Mouse (Mus musculus) MEL-GATA-1-ER (cell line): ENCODE results near the gene Glis3.

Experiments used
- DNase-seq: peaks from one replicate; pipeline ENCODE4 v3.0.0-alpha.2; 2012; ENCODE audit warnings: low read depth; ENCODE audit errors: extremely low read depth

The Glis3 gene

DNA sequence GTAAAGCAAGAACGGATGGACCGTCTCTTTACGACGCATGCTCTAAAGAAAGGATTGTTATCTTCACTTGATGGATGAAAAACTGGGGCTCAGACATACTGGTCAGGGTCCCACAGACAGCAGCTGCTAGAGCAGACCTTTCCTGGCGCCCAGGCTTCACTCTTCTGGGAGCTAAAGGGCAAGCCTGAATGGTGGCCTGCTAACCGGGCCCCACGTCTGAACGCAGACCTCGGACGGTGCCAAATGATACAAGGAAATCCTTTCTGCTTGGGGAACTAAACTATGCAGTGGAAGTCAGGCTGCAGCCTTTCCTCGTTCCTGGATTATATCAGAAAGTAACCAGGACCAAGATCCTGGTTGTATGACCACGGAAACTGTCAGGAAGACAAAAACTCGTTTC lies 86.9 kb downstream of the Glis3 start:
- no peak for DNase-seq

DNA sequence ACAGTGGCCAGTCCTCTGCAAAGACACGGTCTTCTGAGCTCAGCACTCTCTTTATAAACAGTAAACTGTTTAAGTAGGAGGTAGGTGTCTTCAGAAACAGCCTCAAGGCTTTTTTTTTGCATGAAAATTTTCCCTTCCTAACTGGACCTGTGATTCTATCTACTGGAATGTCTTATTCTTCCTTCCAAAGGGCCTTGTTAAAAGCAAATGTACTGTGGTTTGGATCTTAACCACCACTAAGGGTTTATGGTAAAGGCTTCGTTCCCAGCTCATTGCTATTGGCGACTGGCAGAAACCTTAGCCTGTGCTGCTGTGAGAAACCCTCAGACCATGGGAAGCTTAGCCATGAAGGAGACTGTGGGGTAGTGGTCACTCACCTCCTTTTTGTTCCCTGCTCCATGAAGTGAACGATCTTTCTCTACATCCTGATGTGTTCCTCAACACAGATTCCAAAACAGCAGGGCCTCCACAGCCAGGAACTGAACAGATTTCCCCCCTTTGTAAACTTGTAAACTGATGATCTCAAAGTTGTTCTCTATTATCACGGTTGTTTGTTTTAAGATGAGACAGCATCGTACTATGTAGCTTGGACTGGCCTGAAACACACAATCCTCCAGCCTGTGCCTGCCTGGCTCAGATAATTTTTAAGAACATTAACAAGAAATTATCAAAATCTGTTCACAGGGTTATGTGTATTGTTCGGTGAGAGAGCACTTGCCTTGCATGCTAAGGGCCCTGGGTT lies 88.0 kb downstream of the Glis3 start:
- no peak for DNase-seq

DNA sequence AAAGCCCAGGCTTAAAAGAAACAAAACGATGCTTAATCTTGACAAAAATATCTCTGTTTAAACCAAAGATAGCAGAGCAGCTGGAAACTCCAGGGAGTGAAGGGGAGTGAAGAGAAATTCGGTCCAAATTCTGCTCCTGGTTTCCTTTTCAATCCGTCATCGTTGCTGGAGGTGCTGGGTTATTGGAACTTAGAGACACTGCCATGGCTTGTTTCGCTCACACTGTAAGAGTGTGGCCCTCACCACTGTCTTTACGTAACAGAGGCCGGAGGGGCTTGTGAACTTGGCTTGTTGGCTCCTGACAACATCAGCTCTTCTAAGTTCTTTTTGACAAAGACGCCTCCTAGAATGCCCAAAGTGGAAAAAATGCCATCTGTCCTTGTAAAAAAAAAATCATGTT lies 99.4 kb downstream of the Glis3 start:
- DNase-seq = no peak

DNA sequence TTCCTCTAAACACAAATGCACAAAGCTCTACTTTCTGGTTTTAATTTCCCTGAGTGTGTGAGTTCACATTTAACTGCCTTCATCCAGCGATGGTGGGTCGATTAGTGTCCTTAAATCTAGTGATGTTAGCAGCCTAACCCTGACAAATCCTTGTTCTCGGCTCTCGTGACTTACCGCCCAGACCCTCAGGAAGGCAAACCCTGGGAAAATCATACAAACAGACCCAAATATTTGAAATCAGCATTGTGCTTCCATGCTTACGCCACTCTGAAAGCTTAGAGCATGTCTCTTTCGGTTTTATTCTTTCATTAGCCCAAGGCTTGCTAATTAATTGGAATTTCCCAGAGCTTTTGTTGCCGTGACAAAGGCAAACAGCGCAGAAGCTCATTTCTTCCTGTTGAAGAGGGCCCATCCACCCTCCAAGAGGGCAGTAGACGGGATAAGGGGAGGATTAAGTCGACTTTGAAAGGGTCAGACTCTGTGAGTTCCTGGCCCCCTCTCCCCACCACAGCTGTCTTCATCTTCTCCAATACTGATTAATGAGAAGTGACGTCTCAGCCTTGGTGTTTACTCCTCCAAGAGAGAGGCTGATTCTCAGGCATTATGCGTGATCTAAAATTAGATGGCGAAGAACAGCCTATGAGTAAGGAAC lies 100.0 kb downstream of the Glis3 start:
- DNase-seq = no peak

DNA sequence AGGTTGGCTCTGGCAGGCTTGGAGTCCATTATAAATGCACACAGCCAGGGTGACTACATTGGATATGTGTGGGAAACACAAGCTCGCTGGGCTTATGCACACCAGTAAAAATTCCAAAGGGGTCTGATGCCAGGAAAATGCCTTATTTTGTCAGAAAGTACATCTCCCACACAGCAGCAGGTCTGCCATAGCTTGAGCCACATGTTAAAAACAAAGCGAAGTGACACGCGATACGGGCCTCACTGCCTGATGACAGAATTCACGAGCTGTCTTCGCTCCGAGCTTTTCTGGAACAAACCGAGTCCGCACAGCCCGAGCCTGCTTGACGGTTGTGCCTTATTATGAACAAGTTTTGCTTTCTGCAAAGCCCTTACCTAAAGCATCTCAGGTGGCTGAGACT lies 102.9 kb downstream of the Glis3 start:
- no peak for DNase-seq

DNA sequence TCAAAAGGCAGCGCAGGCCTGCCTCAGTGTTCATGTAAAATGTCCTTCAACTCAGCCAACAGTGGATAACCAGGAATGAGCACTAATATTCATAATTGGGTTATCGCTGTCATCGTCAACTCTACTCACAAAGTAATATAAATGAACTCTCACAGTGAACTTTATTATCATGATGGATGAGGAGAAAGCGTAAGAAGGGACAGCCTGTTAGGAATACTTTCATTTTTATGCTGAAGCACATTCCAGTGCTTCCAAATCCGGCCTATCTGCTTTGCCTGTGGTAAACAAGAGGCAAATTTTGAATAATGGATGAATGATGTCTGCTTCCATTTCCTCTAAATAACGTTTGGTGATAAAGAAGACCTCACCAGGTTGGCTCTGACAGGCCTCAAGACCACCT lies 103.3 kb downstream of the Glis3 start:
- DNase-seq = no peak

DNA sequence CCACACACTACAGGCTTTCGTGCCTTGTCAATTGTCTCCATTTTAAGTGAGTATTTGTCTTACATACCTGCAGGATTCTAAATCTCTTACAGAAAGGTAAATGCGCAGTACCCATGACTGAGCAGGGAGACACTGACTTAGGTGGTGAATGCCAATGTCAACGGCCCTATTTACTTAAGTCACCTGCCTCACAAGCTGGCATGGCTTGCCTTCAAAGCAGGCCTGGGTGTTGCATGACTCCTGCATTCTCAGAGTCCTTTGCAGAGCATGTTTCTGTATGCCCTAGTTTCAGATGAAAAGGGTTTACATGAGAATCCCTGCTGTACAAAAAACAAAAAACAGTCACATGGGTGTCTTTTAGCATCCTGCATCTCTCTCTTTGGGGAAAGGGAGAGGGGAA lies 106.2 kb downstream of the Glis3 start:
- no peak for DNase-seq

DNA sequence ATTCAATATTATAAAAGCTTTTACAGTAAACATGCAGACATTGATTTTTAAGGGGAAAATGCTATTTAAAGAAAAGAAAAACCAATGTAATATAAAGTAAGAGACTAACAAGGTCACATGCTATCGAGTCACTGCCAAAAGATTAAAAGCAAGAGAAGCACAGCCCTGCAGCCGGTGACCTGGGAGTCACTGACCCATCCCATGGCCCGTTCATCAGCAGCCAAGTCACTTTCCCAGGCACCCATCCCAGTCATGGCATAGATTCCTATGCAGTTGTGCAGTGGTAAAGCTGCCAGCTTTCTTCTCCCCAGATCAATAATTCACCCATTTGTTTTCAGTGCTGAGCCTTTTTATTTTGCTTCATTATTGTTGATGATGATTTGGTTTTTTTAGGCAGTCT lies 110.0 kb downstream of the Glis3 start:
- no peak for DNase-seq

DNA sequence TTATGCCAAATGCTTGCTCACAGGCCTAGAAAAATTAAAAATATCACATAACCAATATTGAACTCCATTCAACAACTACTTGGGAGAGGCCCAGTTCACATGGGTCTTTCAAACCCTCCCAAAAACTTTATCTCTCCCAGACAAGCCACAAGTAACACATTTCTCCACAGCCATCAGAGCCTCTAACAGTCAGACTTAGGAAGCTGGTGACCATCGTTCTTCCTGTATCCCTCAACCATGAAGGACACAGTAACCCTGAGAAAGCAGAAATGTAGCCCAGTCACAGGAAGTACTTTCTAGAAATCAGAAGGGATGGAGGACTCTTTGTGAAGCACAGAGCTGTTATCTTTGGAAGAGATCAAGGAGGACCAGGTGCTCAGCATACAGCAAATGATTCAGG lies 112.8 kb downstream of the Glis3 start:
- no peak for DNase-seq

DNA sequence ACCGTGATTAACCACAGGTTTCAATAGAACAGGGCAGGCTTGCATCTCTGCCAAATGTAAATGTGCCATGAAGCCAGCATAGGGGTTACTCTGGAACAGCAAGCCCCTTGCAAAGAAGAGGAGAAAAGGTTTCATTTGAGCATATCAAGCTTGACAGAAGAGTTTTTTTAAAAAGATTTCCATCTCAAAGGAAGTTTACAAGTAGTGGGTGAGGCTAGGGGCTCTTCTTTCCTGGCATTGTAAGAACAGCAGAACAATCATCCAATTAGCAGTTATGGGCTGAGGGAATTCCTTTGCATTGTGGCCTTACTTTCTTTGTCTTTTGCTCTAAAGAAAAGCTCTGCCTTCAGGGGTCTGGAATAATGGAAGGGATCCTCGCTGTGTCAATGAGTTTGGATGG lies 113.3 kb downstream of the Glis3 start:
- DNase-seq = no peak

DNA sequence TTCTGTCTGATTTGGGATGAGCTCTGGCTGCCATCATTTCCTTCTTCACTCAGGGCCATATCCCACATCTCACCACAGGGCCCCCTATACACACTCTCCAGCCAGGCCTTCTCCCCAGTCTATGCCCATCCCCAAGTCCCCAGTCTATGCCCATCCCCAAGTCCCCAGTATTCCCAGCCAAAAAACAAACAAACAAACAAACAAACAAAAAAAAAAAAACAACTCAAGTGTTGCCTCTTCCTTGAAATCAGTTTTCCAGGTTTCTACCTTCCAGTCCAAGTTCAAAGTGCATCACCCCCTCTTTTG lies 118.2 kb downstream of the Glis3 start:
- no peak for DNase-seq

DNA sequence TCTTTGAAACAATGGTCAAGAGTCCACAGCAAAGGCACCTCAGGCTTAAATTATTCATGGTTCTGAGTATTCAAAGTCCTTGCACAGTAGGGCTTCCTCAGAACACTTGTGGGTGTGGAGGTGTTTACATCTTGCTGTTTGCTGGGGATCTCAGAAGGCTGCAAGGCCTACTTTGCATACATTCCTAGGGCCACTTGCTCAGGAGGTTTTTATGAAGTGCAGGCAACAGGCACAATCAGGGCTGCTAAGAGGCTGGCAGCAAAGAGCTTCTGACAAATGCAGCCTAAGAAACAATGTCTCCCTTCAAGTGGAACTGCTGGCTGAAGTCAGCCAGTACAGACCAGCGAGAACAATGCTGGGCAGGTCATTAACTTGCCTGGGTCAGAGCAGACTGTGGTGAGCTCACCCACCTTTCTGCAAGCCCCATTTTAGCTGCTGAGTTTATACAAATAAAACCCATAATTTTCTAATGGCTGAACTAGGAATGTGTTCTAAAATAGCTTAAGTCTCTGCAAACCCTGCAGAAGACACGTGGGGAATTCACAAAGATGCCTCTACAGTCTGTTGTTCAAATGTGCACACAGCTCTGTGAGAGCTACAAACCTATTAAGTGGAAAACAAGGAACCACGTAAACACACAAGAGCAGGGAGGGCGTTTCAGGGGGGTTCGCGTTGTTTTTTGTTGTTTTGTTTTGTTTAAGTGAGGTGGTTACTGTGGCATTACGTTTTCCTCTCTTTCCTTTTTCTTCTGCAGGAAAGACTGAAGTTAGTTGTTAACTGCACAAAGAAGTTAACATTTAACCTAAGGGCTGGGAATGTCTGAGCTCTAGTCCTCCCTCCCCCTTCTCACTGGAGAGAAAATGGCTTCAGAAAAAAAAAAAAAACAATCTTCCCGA lies 118.8 kb downstream of the Glis3 start:
- no peak for DNase-seq

DNA sequence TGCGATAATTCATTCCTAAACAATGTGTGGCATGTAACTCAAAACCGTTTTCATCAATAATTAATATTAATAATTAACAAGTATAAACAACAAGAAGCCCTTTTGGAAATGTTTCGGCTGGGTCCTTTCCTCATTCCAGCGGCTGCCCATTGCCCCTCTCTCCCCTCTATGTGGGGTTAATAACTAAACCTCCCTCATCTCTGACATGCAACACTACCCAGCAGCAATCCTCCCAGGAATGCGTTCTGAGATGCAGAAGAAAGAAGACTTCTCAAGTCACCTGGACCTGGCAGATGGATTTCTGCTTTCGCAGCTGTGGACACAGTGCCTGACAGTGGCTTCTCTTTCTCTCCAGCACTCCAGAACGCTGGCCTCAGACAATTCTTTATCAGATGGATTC lies 120.0 kb downstream of the Glis3 start:
- DNase-seq = no peak

DNA sequence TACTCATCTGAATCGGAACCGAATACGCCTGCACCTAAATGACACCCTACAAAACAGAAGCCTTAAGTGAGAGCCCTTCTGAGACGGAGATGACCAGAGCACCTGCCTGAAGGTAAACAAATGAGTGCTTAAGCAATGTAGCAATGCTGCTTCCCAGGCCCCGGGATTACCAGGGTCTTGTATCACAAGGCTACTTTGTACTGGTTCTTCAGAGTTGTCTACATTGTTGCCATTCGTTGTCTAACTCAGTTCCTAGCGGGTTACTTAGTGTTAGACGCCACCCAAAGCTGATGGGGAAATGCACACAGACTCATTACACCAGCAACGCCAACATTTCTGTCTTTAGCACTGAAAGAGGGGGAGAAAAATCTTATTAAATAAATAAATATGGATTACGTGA lies 120.5 kb downstream of the Glis3 start:
- no peak for DNase-seq

DNA sequence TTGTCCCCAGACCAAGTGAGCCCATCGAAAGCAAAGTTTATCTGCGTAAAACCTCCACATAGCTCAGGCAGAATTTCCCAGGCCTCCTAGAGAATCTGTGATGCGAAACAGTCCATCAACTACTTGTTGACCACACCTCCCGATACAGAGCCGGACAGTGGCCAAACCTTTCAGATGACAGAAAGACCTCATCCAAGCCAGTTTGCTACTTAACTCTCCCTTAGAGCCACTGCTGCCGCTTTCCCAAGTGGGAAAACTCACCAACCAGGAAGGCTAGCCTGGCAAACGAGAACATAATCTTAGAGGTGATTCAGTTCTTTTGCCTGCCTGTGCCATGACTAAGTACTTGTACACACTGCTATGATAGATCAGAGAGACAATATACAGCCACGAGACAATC lies 121.2 kb downstream of the Glis3 start:
- no peak for DNase-seq

DNA sequence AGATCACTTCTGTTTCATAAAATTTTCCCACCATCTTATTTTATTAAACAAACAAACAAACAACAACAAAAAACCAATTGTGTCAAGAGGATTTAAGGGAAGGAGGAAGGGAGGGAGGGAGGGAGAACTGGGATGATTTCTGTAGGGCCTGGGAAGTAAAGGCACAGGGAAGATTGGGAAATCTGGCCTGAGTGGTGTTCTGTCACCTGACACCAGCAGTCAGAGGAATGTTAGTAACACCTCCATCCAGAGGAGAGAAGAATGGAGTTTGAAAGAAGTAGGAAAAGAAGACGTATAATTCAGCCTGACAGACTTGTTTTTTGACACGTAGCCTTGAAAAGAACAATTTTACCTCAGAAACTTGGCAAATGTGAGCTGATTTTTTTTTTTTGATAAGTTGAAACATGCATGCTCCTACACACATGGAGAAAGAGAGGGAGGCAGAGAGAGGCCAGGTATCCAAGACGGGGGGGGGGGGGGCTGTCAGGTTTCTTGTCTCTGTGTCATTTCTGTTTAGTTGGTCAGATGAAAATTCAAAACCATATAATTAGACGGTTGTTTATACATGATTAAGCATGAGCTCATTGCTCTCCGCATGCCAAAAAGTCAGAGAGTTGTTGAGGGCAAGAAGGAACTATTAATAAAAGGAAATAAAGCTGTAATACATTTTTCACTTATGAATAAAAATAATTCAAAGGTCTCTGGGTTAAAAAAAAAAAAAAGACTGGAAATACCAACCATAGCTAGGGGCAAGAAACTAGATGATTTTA lies 122.1 kb downstream of the Glis3 start:
- no peak for DNase-seq

DNA sequence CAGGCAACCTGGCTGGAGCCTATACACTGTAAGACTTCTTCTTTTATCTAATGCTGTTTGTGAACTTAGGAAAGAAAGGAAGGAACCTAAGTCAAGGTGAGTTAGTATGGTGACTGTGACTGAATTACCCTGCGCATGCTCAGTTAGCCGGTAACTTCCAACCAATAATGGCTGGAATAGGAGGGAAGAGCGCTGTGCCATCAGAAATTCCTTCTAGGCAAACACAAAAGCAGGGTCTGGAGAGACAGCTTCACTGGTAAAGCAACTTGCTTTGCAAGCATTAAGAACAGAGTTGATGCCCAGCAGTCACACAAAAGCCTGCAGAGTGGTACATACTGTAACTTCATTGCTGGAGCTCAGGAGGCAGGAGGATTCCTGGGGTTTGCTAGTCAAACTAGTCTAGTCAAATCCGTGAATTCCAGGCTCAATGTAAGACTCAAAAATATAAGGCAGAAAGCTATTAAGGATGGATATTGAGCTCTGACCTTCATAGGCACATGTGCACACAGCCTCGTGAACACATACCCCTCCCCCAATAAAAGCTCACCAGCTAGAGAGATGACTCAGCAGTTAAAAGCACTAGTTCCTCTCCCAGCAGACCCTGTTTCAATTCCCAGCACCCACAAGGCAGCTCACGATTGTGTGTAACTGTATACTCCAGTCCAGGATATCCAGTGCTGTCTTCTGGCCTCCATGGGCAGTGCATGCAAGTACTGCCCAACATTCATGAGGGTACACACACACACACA lies 124.5 kb downstream of the Glis3 start:
- DNase-seq = no peak

DNA sequence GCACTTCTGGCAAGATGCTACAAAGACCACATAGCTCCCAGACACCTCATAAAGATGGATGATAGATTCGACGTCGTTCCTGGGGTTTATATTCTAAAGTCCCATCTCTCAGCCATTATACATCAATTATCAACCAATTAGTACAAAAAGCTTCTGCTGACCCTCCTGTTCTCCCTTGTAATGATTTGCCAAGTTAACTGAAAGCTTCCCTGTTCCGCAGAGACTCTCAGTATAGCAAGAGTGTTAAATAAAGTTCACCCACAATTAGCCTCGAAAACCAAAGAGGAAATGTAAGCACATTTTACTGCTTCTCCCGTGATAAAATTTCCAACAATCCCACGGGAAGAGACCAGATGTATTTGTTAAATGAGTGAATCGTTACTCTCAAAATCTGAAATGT lies 129.3 kb downstream of the Glis3 start:
- DNase-seq = no peak

DNA sequence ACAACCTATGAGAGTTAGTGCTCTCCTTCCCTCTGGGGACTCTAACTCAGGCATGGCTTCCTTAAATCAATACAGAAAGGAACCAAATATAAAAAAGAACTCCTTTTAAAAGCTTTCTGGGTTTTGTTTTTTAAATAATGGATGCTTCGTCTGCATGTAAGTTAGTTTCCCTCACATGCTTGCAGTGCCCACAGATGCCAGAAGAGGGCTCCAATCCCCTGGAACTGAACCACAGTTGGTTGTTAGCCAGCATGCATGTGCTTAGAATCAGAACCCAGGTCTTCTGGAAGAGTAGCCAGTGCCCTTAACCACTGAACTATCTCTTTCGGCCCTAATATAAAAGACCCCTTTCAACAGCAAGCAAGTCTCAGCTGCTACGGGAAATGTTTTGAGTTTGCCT lies 132.9 kb downstream of the Glis3 start:
- DNase-seq = no peak

DNA sequence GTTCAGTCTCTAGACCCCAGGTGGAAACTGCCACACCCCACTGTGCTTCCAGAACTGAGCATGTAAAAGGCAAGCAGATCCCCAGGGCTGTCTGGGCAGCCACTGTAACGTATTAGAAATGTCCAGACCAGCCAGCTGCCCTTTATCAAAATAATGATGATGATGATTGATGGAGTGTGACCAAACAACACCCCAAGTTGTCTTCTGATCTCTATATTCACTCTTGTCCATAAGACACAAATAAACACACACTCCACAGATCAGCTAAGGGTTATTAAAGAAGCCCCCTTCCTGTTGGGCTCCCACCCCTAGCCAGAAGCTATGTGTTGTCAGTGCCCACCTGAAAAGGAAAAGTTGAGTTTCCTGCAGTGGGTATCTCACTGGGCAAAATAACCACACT lies 134.4 kb downstream of the Glis3 start:
- DNase-seq = no peak

DNA sequence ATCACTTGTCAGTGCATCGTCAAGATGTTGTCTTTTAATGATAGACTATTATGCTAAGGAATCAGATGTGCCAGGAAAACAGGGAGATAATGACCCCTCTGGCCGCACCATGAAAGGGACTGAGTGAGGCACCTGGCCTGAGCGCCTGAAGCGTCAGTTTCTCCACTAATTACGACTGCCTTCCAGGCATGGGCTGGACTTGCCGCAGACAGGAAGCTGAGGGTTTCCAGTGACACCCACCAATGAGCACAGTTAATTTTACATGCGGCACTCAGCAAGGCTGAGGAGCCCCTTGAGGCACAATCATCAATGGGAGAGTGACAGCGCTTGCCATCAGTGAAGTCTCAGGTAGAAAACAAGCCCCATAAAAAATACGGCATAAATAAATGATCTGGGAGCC lies 141.1 kb downstream of the Glis3 start:
- no peak for DNase-seq
